Mouse (Mus musculus): Measurements from ENCODE around the gene Nudcd3. TPM values are rescaled to one million over a fixed set of nuclear protein-coding genes. Genes with fewer than 3 reads are reported as not detected.

Gene Nudcd3
- polyA plus RNA-seq, 1 experiment from 2014 or later: 39.0 TPM

DNA sequence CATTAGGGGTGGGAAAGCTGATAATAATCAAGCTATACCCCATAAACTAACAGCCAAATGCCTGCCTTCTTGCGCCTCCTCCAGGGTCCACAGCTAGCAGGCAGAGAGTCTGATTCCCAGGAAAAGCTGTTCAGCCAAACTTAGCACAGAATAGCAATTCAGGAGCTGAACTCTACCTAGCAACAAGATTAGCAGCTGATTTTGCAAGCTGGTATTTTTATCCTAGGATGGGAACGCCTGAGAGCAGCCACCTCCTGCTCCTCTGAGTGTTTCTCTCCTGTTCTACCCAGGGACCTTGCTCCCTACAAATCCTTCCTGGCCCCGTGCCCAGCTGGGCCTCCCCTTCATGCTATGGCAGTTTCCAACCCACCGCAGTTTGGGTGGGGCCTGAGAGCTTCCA lies 113.2 kb downstream of the Nudcd3 start:
- 36% methylated on average over 4 of the region's 4 CpGs for WGBS
- H3K4me1 ChIP-seq (ENCODE audit: control insufficient read depth, insufficient read depth, low read length): no peaks in the 10 kb centered on the region
- H3K9ac ChIP-seq (ENCODE audit: low read length): no peak overlapping the region
- ATAC-seq (ENCODE audit: insufficient read depth, low FRiP score): peak; percentile 33; the same call in 1 of the 2 replicates
- no peaks in the 10 kb centered on the region for H3K27me3 ChIP-seq (ENCODE audit: control insufficient read depth, insufficient read depth, low read length)
- no peaks in the 10 kb centered on the region for H3K9me3 ChIP-seq (replicated peaks; ENCODE audit: control insufficient read depth, low read length)
- H3K4me3 ChIP-seq (replicated peaks; ENCODE audit: low read length): no peak overlapping the region
- H3K27ac ChIP-seq (ENCODE audit: low read length): no peak overlapping the region
- H3K36me3 ChIP-seq (ENCODE audit: control insufficient read depth, insufficient read depth, low read length): no peaks in the 10 kb centered on the region
- H3K4me2 ChIP-seq (ENCODE audit: low read depth, low read length): no peak overlapping the region

GRCm38 (mm10) chr11:6078737-6079136 lies 121.5 kb downstream of the Nudcd3 start:
- no peaks in the 10 kb centered on the region for H3K4me1 ChIP-seq (ENCODE audit: control insufficient read depth, insufficient read depth, low read length)
- 77% methylated on average over 2 of the region's 2 CpGs for WGBS

DNA sequence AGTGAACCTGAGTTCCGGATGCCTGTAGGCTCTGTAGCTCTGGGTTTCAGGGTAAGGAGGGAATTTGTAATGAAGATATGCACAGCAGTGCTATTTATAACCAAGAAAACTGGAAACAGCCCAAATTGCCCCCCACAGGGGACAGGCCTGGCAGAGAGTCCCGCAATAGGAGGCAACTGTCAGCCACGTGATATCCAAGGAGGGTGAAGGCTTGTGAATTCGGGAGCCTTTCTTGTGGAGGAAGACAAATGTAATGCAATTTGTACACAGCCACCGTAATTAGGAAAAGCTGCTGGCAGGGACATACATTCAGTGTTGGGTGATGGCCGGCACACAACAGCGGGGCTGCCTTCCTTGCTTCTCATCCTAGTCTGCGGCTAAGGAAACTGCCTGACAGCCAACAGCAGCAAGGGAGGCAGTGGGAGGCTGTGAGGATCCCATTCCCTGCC lies 124.6 kb downstream of the Nudcd3 start:
- H3K27ac ChIP-seq (ENCODE audit: low read length): no peak overlapping the region
- H3K9ac ChIP-seq (ENCODE audit: low read length): no peak overlapping the region
- H3K4me1 ChIP-seq (ENCODE audit: control insufficient read depth, insufficient read depth, low read length): no peaks in the 10 kb centered on the region
- no peaks in the 10 kb centered on the region for H3K36me3 ChIP-seq (ENCODE audit: control insufficient read depth, insufficient read depth, low read length)
- H3K9me3 ChIP-seq (replicated peaks; ENCODE audit: control insufficient read depth, low read length): no peaks in the 10 kb centered on the region
- WGBS: 67% methylated on average over 8 of the region's 8 CpGs
- H3K4me2 ChIP-seq (ENCODE audit: low read depth, low read length): no peak overlapping the region
- ATAC-seq (ENCODE audit: insufficient read depth, low FRiP score): no peak
- no peaks in the 10 kb centered on the region for H3K27me3 ChIP-seq (ENCODE audit: control insufficient read depth, insufficient read depth, low read length)
- no peak overlapping the region for H3K4me3 ChIP-seq (replicated peaks; ENCODE audit: low read length)

More at GRCm38 (mm10) chr11:6078737-6079136, 121.5 kb downstream of the Nudcd3 start:
- no peak for ATAC-seq (ENCODE audit: insufficient read depth, low FRiP score)
- Histone ChIP-seq H3K4me3 (replicated peaks; ENCODE audit: low read length) (no peak overlapping the region), H3K27ac (ENCODE audit: low read length) (no peak overlapping the region), H3K27me3 (ENCODE audit: control insufficient read depth, insufficient read depth, low read length) (no peaks in the 10 kb centered on the region), H3K36me3 (ENCODE audit: control insufficient read depth, insufficient read depth, low read length) (no peaks in the 10 kb centered on the region), H3K9me3 (replicated peaks; ENCODE audit: control insufficient read depth, low read length) (no peaks in the 10 kb centered on the region), H3K4me2 (ENCODE audit: low read depth, low read length) (no peak overlapping the region), H3K9ac (ENCODE audit: low read length) (no peak overlapping the region)

DNA sequence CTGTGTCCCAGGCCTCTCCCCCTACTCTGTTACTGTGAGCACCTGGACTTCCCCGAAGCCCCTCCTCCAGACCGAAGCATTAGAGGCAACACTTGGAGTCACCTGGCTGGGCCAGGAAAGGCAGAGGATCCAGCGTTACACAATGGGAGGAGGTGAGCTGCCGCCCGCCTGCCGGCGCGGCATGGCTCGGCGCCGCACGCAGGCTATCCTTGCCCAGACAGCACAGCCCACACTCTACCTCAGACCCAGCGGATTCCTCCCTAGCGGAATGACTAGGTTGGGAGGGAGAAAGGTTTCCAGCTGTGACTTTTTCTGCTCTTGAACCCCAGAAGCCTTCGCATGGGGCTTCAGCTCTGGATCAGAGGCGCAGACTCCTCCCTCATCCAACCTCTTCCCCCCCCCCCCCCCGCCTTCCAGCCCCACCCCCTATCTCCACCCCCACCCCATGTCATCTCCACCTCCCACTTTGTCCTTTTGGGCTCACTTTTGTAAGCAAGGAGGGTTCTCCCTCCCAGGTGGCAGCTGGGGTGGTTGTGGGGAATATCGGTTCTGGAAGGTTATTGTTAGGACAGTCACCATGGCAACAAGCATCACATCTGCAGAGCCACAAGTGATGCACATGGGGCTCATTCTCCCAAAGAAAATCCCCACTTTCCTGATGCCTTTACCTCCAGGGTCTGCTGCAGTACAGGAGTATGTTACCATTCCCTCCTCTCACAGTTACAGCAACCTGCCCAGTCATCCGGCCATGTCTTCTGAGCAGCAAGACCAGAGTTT lies 131.8 kb downstream of the Nudcd3 start:
- ATAC-seq (ENCODE audit: insufficient read depth, low FRiP score): no peak
- no peak overlapping the region for H3K27ac ChIP-seq (ENCODE audit: low read length)
- H3K4me1 ChIP-seq (ENCODE audit: control insufficient read depth, insufficient read depth, low read length): peaks cover 11% of the 10 kb centered on the region; the same call in 1 of the 2 replicates
- H3K4me3 ChIP-seq (replicated peaks; ENCODE audit: low read length): no peak overlapping the region; the same call in 1 of the 2 replicates
- no peaks in the 10 kb centered on the region for H3K36me3 ChIP-seq (ENCODE audit: control insufficient read depth, insufficient read depth, low read length)
- peak overlapping the region; percentile 43 for H3K9ac ChIP-seq (ENCODE audit: low read length)
- no peak overlapping the region for H3K4me2 ChIP-seq (ENCODE audit: low read depth, low read length)
- 9% methylated on average over 17 of the region's 19 CpGs for WGBS
- no peaks in the 10 kb centered on the region for H3K9me3 ChIP-seq (replicated peaks; ENCODE audit: control insufficient read depth, low read length)
- peaks cover 59% of the 10 kb centered on the region for H3K27me3 ChIP-seq (ENCODE audit: control insufficient read depth, insufficient read depth, low read length)

DNA sequence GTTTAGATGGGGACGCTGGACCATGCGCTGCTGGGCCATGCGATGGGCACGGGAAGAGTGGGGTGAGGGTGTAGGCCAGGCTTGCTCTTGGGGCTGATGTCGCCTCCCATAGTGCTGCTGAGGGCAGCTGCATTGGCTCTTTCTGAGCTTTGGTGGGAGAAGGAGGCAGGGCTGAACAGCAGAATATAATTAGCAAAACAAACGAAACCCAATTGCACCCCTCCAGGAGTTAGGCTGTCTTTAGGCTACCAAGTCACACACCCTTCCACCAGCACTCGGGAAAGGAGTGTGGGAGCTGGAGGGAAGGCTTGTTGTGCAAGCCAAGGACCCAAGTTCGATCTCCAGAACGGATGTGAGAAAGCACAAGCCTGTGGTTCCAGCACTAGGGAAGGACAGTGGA lies 133.1 kb downstream of the Nudcd3 start:
- H3K4me1 ChIP-seq (ENCODE audit: control insufficient read depth, insufficient read depth, low read length): peaks cover 11% of the 10 kb centered on the region; the same call in 1 of the 2 replicates
- H3K27ac ChIP-seq (ENCODE audit: low read length): no peak overlapping the region
- no peak overlapping the region for H3K9ac ChIP-seq (ENCODE audit: low read length)
- no peak overlapping the region for H3K4me3 ChIP-seq (replicated peaks; ENCODE audit: low read length)
- 54% methylated on average over 9 of the region's 9 CpGs for WGBS
- no peak overlapping the region for H3K4me2 ChIP-seq (ENCODE audit: low read depth, low read length)
- peaks cover 68% of the 10 kb centered on the region for H3K27me3 ChIP-seq (ENCODE audit: control insufficient read depth, insufficient read depth, low read length)
- ATAC-seq (ENCODE audit: insufficient read depth, low FRiP score): no peak
- H3K9me3 ChIP-seq (replicated peaks; ENCODE audit: control insufficient read depth, low read length): no peaks in the 10 kb centered on the region
- no peaks in the 10 kb centered on the region for H3K36me3 ChIP-seq (ENCODE audit: control insufficient read depth, insufficient read depth, low read length)

GRCm38 (mm10) chr11:6066176-6066575 lies 134.0 kb downstream of the Nudcd3 start, which contains the start of gene Camk2b:
Gene Camk2b, minus strand, starts transcription at chr11:6066362.
- Histone ChIP-seq H3K9ac (ENCODE audit: low read length) (peak within 1 kb of the TSS; percentile 56), H3K36me3 (ENCODE audit: control insufficient read depth, insufficient read depth, low read length) (no peaks in the 10 kb centered on the region), H3K4me1 (ENCODE audit: control insufficient read depth, insufficient read depth, low read length) (peaks cover 11% of the 10 kb centered on the region; the same call in 1 of the 2 replicates), H3K4me3 (replicated peaks; ENCODE audit: low read length) (peak within 1 kb of the TSS; percentile 57), H3K27ac (ENCODE audit: low read length) (no peak within 1 kb of the TSS), H3K4me2 (ENCODE audit: low read depth, low read length) (peak within 1 kb of the TSS; percentile 90), H3K9me3 (replicated peaks; ENCODE audit: control insufficient read depth, low read length) (no peaks in the 10 kb centered on the region), H3K27me3 (ENCODE audit: control insufficient read depth, insufficient read depth, low read length) (peaks cover 68% of the 10 kb centered on the region)
- 14% methylated on average over 6 of the region's 6 CpGs for WGBS
- no peak for ATAC-seq (ENCODE audit: insufficient read depth, low FRiP score)

- under 1% methylated on average over 91 of the region's 95 CpGs for WGBS
- H3K27me3 ChIP-seq (ENCODE audit: control insufficient read depth, insufficient read depth, low read length): peaks cover 68% of the 10 kb centered on the region
Observed at GRCm38 (mm10) chr11:6065551-6066121, 134.6 kb downstream of the Nudcd3 start.

DNA sequence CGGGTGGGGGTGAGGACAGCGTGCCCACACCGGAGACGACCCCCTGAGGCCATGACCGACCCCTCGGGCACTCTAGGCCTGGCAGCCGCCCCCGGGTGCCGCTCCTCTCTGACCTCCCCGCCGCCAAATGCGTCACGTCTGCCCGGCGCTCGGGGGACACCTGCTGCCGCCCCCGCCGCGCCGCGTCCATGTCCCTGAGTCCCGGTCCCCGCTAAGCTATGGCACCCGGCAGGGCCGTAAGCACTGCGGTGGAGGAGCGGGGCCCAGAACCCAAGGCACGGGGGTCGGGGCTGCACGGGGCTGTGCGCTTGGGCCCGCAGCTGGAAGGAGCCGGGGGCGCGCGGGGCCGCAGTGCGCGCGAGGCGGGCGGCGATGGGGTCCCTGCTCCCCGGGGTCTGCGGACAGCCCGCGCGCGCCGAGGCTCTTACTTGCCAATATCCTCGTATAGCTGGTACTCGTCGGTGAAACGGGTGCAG lies 135.1 kb downstream of the Nudcd3 start:
- H3K9ac ChIP-seq (ENCODE audit: low read length): peak overlapping the region; percentile 56
- no peaks in the 10 kb centered on the region for H3K36me3 ChIP-seq (ENCODE audit: control insufficient read depth, insufficient read depth, low read length)
- no peak overlapping the region for H3K27ac ChIP-seq (ENCODE audit: low read length)
- H3K4me1 ChIP-seq (ENCODE audit: control insufficient read depth, insufficient read depth, low read length): peaks cover 11% of the 10 kb centered on the region; the same call in 1 of the 2 replicates
- H3K4me3 ChIP-seq (replicated peaks; ENCODE audit: low read length): peak overlapping the region; percentile 57
- WGBS: under 1% methylated on average over 54 of the region's 55 CpGs
- H3K9me3 ChIP-seq (replicated peaks; ENCODE audit: control insufficient read depth, low read length): no peaks in the 10 kb centered on the region
- peak overlapping the region; percentile 90 for H3K4me2 ChIP-seq (ENCODE audit: low read depth, low read length)
- ATAC-seq (ENCODE audit: insufficient read depth, low FRiP score): peak; percentile 36; the same call in 1 of the 2 replicates
- peaks cover 68% of the 10 kb centered on the region for H3K27me3 ChIP-seq (ENCODE audit: control insufficient read depth, insufficient read depth, low read length)

More at GRCm38 (mm10) chr11:6065551-6066121, 134.6 kb downstream of the Nudcd3 start:
- Histone ChIP-seq H3K4me1 (ENCODE audit: control insufficient read depth, insufficient read depth, low read length) (peaks cover 11% of the 10 kb centered on the region; the same call in 1 of the 2 replicates), H3K9ac (ENCODE audit: low read length) (peak overlapping the region; percentile 56), H3K4me2 (ENCODE audit: low read depth, low read length) (peak overlapping the region; percentile 90), H3K9me3 (replicated peaks; ENCODE audit: control insufficient read depth, low read length) (no peaks in the 10 kb centered on the region), H3K27ac (ENCODE audit: low read length) (no peak overlapping the region), H3K36me3 (ENCODE audit: control insufficient read depth, insufficient read depth, low read length) (no peaks in the 10 kb centered on the region), H3K4me3 (replicated peaks; ENCODE audit: low read length) (peak overlapping the region; percentile 57)
- ATAC-seq (ENCODE audit: insufficient read depth, low FRiP score): peak; percentile 68
